Mouse (Mus musculus): Measurements from ENCODE around the gene Thap12.

The Thap12 gene

DNA sequence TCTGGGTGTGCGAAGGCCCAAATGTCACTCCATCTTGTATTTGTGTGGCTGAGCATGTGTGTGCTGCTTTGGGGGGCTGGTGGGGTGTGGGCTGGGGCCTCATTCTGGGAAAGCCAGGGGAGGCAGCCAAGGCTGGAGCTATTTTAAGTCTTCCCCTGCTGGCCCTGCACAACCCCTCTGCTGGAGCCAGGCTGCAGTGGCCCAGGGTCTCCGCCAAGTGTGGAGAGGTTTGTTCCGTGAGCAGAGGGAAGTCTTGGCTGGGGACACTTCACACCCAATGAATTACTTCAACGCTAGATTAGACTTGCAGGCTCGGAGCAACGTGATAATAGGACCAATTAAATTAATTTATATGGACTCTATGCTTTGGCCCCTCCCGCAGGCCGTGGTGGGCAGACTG lies 49.8 kb downstream of the Thap12 start:
- in situ Hi-C loops (cut with MboI; ENCODE audit: low sequenced_read_pairs): no loop called here

DNA sequence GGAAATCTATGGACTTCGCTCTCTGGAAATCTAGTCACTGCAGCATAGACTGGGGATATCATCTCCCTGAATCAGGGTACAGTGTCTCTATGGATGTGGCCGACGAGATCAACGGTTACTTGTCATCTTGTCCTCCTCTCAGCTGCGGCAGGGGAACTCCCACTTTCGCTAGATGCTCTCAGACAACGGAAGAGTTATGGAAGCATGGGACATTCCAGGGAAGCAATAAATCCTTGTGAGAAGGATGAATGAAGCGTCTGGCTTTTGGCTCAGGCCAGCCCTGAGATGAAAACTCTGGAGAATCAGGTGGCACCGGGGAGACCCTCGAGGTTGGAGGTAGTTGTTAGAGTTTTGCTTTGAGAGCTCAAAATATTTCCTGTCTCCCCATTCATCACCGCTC lies 53.1 kb downstream of the Thap12 start:
- in situ Hi-C loops (cut with MboI; ENCODE audit: low sequenced_read_pairs): no loop called here

DNA sequence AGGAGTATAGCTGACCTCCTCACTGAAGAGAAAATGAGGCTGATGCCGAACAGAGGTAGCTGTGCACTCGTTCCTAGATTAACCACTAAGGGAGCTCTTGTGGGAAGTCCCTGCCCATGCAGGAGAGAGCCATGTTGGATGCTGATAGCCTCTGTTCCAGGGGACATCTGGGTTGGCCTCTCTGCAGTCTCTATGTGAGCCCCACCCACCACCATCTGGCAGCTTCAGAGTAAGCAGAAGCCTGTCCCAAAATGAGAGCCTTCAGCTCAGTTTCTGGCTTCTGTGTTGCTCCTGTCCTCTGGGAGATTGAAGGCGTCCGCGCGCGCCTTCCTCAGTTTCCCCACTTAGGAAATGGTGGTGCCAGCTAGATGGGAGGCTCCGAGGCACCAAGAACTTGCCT lies 53.7 kb downstream of the Thap12 start:
- in situ Hi-C loops (cut with MboI; ENCODE audit: low sequenced_read_pairs): no loop called here

DNA sequence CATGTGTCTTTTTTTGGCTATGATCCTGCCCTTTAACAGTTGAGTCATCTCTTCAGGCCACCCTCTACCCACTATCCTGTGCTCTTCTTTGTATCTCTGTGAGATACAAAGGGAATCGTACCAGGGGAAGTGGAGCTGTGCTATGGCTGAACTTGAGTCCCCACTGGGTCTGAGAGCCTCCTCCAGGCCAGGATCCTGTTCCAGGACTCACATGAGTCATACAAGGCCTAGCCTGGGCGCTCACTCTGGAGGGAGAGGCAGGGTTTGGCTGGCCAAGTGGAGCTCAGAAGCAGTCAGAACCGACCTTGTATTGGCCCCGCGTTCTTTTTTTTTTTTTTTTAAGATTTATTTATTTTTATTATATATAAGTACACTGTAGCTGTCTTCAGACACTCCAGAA lies 57.2 kb downstream of the Thap12 start:
- in situ Hi-C loops (cut with MboI; ENCODE audit: low sequenced_read_pairs): no loop called here

DNA sequence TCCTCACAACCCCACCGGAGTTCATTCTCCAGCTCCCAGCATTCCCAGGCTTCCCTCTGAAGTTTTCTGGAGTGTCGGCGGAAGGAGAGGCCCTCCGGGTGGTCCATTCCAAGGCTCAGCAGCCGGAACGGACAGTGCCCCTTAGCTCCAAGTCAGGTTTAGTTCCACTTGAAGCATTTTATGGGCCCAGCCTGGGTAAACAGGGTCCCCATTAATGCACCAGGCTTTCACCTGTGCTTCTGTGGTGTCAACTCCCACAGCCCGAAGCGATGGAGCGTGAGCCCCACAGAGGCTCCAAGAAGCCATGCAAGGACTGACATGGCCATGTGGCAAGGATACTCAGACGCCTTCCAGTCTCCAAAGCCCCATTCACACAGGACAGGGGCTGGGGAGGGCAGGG lies 61.0 kb downstream of the Thap12 start:
- in situ Hi-C loops (cut with MboI; ENCODE audit: low sequenced_read_pairs): no loop called here

DNA sequence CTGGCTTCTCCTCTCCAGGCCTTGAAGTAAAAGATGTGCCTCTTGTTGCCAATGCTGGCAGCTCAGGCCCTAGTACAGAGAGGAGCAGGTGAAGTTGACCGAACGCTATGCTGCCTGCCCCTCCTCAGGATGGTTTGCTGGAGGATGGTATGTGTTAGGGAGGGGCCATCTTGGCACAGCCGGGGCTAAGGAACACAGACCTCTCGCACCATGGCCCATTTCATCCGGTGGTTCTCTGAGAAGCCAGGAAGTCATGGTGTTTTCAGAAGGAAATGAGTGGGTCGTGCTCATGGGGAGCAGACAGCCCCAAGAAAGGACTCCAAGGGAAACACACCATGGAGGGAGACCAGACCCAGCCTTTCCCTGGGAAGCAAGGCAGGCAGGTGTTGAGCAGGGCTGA lies 64.4 kb downstream of the Thap12 start:
- in situ Hi-C loops (cut with MboI; ENCODE audit: low sequenced_read_pairs): no loop called here

All from CH12F3 (cell line).